Mouse (Mus musculus): ENCODE data around the gene Tmcc3. TPM values are rescaled to one million over a fixed set of nuclear protein-coding genes. Genes with fewer than 3 reads are reported as not detected.
A peak's percentile ranks its signal among the peaks of the same experiment; 100 is the strongest.

The Tmcc3 gene
- total RNA-seq, 2 experiments from 2014 or later, result 20.2 to 27.2 TPM

DNA sequence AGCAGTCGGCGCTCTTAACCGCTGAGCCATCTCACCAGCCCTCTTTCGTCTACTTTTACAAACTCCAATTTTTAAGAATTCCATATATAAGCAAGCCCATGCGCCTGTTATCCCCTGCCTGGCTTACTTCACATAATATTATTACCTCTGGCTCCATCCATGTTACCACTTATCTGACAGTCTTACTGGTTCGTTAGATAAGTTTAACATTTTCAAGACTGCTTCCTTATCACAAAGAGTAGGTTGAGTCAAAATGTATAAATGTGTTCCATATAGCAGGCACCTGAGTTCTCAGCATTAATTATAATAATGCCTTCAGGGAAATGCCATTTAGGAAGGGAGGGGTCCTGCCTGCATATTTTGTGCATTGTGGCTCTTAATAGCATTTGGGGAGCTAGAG is 255.5 kb downstream of the Tmcc3 start:
- no peak for DNase-seq (ENCODE audit: extremely low spot score in 1 of 2, low spot score in 2 of 2)
- Histone ChIP-seq H3K4me3 (no peak overlapping the region), H3K27ac (no peak overlapping the region)
- intact Hi-C loops (cut with DNase I), result no loop called here
- TF ChIP-seq CTCF (IDR thresholded peaks at IDR 0.05), result no peak

DNA sequence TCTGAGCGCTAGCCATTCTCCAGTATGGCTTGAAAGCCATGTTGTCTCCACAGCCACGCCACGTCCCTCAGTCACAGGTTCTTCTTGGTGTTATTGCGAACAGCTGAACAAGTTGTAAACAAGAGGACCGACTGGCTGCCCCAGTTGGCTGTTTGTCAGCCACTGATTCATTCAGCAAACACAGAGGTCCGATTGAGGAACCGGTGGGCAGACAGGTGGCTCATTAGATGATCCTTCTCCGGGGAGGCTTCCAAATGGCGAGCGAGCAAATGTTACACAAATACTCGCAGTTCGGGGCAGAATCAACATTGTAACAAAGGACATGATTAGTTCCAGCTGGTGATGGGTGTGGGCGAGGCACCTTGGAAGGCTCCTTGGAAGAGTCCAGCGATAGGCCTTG is 256.2 kb downstream of the Tmcc3 start:
- no peak overlapping the region for H3K27ac ChIP-seq
- intact Hi-C loops (cut with DNase I), result no loop called here
- TF ChIP-seq CTCF (IDR thresholded peaks at IDR 0.05), result no peak

GRCm38 (mm10) chr10:94568867-94569266 is 257.1 kb downstream of the Tmcc3 start:
- DNase-seq (ENCODE audit: extremely low spot score in 1 of 2, low spot score in 2 of 2), result no peak
- TF ChIP-seq CTCF (IDR thresholded peaks at IDR 0.05), result no peak
- H3K27ac ChIP-seq, result no peak overlapping the region
- no peak overlapping the region for H3K4me3 ChIP-seq
- intact Hi-C loops (cut with DNase I), result no loop called here

More for the DNA sequence above, 256.2 kb downstream of the Tmcc3 start:
- no peak overlapping the region for H3K4me3 ChIP-seq
- no peak for DNase-seq (ENCODE audit: extremely low spot score in 1 of 2, low spot score in 2 of 2)

GRCm38 (mm10) chr10:94569731-94570130 is 258.0 kb downstream of the Tmcc3 start:
- H3K4me3 ChIP-seq, result no peak overlapping the region
- H3K27ac ChIP-seq, result no peak overlapping the region
- no peak for DNase-seq (ENCODE audit: extremely low spot score in 1 of 2, low spot score in 2 of 2)
- no peak for TF ChIP-seq CTCF (IDR thresholded peaks at IDR 0.05)
- intact Hi-C loops (cut with DNase I), result no loop called here

DNA sequence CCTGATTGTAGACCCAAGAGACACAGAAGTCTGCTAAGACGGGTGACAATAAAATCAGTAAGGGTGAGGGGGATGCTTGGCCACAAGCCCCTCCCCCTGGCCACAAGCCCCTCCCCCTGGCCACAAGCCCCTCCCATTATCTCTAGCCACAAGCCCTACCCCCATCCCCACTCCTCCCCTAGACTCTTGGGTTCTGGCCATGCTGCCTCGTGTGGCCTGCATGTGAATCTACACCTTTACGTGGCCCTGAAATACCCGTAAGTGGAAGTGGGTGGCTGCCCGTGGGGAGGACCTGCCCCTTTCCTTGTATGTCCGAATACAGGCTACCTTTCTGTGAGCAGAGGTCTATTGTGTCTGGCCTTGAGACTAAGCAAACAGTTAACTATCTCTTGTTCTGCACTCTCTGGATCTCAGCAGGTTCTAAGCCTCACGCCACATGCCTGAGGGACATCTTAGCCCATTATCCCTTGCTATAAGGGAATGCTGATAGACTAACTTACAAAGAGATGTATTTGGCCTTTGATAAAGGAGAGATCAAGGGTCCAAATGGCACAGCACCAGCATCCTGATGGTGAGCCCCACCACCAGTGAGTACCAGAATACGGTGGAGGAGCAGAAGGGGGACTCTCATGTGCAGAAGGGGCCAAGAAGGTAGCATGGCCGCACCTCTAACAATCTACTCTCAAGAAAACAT is 260.3 kb downstream of the Tmcc3 start:
- Histone ChIP-seq H3K4me3 (no peak overlapping the region), H3K27ac (peak overlapping the region; percentile 40)
- DNase-seq (ENCODE audit: extremely low spot score in 1 of 2, low spot score in 2 of 2), result no peak
- TF ChIP-seq CTCF (IDR thresholded peaks at IDR 0.05), result no peak
- intact Hi-C loops (cut with DNase I), result no loop called here

DNA sequence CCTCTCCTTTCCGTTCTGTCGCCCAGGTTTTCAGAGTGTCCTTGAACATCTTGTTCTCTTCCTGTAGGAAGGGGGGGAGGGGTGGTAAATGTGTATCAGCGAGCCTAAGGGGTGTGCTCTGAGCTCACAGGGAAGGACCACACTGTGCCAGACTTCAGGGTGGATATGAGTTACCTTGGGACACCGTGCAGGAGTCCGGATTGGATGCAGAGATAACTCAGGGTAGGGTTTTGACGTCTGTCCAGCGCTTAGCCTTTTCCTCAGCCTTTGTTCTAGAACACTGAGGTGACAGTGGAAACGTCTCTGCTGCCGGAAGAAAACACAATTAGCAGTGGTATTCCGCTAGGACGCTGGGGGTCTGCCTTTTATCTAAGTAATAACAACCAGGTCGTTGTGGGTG is 261.0 kb downstream of the Tmcc3 start:
- intact Hi-C loops (cut with DNase I), result no loop called here
- TF ChIP-seq CTCF (IDR thresholded peaks at IDR 0.05), result no peak
- no peak overlapping the region for H3K4me3 ChIP-seq
- no peak for DNase-seq (ENCODE audit: extremely low spot score in 1 of 2, low spot score in 2 of 2)
- peak overlapping the region; percentile 40 for H3K27ac ChIP-seq

DNA sequence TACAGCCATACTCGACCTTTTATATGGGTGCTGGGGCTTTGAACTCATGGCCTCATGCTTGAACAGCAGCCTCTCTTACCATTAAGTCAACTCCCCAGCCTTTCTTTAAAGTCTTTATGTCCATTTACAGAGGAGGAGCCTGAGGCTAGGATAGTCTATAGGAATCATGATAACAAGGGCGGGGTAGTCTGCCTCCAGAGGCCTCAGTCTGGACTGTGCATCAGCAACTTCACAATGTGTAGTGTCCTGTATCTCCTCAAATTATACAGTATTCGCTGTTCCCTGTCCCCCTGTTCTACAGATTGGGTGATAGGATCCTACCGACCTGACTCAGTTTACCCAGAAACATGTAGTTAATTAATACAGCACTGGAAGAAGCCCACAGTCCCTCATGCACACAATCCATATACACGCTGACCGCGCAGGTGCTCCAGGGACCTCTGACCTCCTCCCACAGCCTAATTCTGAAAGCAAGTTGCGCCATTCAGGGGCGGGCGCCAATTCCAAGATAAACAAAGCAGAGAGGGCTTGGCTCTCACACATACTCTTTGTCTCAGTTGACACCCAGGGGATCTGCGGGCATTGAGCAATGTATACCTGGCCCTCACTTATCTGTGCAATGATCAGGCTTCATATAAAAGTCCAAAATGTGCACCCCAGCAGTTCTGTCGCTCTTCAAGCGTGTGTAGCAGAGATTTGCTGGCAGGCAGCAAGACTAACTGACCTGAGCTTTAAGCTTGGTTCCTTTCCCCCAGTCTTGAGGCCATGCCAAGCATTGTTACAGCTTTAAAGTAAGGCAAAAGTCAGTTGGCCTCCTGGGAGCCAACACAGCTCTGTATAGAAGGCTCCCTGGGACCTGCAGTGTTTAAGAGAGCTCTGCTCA is 262.9 kb downstream of the Tmcc3 start:
- Histone ChIP-seq H3K27ac (no peak overlapping the region; the same call in 1 of the 2 replicates), H3K4me3 (no peak overlapping the region)
- intact Hi-C loops (cut with DNase I), result no loop called here
- TF ChIP-seq CTCF (IDR thresholded peaks at IDR 0.05), result no peak
- no peak for DNase-seq (ENCODE audit: extremely low spot score in 1 of 2, low spot score in 2 of 2)

DNA sequence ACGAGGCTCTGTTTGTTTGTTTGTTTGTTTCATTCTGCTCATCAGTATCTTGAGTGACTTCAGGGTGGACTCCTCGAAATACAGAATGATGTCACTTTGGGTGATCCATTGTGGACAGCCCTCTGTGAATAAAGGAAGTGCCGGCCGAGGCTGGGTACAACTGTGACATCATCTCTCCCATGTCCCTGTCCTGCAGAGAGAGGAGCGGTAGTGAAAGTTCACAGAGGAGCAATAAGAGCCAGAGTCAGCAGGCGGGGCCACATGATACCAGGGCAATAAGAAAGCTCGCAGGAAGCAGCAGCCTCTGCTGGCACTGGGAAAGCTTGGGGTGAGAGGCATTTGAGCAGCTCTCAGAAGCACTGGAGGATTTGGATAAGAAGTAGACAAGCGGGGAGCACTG is 264.2 kb downstream of the Tmcc3 start:
- H3K4me3 ChIP-seq, result no peak overlapping the region
- intact Hi-C loops (cut with DNase I), result no loop called here
- H3K27ac ChIP-seq, result no peak overlapping the region
- TF ChIP-seq CTCF (IDR thresholded peaks at IDR 0.05), result no peak
- DNase-seq (ENCODE audit: extremely low spot score in 1 of 2, low spot score in 2 of 2), result no peak

GRCm38 (mm10) chr10:94578870-94579269 is 267.1 kb downstream of the Tmcc3 start:
- DNase-seq (ENCODE audit: extremely low spot score in 1 of 2, low spot score in 2 of 2), result no peak
- no peak for TF ChIP-seq CTCF (IDR thresholded peaks at IDR 0.05)
- H3K27ac ChIP-seq, result no peak overlapping the region
- intact Hi-C loops (cut with DNase I), result no loop called here
- no peak overlapping the region for H3K4me3 ChIP-seq

GRCm38 (mm10) chr10:94581384-94581783 is 269.6 kb downstream of the Tmcc3 start:
- H3K4me3 ChIP-seq, result no peak overlapping the region
- intact Hi-C loops (cut with DNase I), result no loop called here
- no peak for DNase-seq (ENCODE audit: extremely low spot score in 1 of 2, low spot score in 2 of 2)
- TF ChIP-seq CTCF (IDR thresholded peaks at IDR 0.05), result peak; percentile 13
- H3K27ac ChIP-seq, result no peak overlapping the region

- intact Hi-C loops (cut with DNase I), result no loop called here
These were observed 272.0 kb downstream of the Tmcc3 start for GRCm38 (mm10) chr10:94583714-94584113.

DNA sequence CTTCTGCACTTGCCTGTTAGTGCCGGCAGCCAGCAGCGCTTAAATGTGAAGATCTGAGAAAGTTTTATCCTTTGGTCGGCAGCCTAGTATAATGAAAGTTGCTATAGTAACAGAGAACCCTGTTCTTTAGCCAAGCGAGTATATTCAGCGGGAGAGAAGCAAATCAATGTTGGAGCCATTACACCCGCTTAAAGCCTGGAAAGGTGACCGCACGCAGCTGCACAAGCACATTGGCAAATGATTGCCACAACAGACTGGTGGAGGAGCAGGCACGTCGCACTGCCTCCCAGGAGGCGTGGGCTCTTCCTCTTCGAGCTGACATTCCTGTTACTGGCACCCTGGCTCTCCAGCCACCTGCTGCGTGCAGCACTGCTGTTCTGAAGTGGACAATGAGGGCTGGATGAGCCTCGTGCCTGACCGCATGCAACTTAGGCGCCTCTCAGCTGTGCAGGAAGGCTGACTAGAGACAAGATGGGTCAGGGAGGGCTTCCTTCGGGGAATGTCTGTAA is 273.2 kb downstream of the Tmcc3 start:
- H3K4me3 ChIP-seq, result no peak overlapping the region

More at GRCm38 (mm10) chr10:94583714-94584113, 272.0 kb downstream of the Tmcc3 start:
- H3K4me3 ChIP-seq, result no peak overlapping the region
- DNase-seq (ENCODE audit: extremely low spot score in 1 of 2, low spot score in 2 of 2), result no peak
- no peak overlapping the region for H3K27ac ChIP-seq
- TF ChIP-seq CTCF (IDR thresholded peaks at IDR 0.05), result no peak

More for the DNA sequence above, 273.2 kb downstream of the Tmcc3 start:
- no peak overlapping the region for H3K27ac ChIP-seq
- no peak; the same call in 1 of the 2 replicates for TF ChIP-seq CTCF (IDR thresholded peaks at IDR 0.05)
- intact Hi-C loops (cut with DNase I), result no loop called here
- peak in 1 of 2 experiments; percentile 22 for DNase-seq (ENCODE audit: extremely low spot score in 1 of 2, low spot score in 2 of 2)
